Mouse (Mus musculus): ENCODE data around the gene Slc22a15.

The Slc22a15 gene

DNA sequence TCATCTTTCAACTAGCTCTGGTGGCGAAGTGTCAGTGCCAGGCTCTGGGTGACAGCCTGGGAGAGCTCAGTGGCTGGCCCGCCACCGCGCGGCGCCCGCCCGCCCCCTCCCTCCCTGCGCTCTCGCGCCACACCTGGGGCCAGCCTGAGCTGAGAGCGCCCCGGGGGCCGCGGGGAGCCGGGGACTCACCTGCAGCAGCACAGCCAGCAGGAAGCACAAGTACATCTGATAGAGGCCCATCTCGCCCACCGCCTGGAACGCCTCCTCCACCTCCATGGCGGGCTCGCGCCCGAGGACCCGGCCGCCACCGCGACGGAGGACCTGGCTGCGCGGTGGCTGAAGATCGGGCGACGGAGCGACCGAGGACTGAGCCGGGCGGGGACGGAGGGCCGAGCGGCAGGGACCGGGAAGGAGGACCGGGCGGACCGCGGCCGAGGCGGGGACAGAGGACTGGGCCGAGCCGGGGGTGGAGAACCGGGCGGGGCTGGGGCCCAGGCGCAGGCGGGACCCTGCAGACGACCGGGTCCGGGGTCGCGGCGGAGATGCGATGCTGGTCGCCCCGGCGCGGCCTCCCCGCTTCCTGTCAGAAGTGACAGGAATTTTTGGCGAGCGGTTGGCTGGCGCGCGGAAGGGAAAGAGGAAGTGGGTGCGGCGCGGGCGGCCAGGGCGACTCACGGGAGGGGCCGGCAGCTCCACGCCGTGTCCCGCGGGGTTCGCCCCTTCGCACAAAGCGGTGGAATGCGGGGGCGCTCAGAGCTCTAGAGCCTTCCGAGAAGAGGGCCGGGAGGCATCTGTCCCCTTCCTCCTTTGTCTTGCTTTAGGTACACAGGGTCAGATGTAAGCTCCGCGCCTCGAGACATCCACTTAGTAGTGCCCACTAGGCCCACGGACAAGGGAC is at the start of gene Slc22a15:
Gene Slc22a15, minus strand, starts transcription at position 611 of the 898 bp plus-strand sequence.
- DNase-seq (ENCODE audit: low spot score) = peak; percentile 62

- no peak for DNase-seq (ENCODE audit: low spot score)
These were observed 42.7 kb upstream of the Slc22a15 start for GRCm38 (mm10) chr3:101966825-101967558.

DNA sequence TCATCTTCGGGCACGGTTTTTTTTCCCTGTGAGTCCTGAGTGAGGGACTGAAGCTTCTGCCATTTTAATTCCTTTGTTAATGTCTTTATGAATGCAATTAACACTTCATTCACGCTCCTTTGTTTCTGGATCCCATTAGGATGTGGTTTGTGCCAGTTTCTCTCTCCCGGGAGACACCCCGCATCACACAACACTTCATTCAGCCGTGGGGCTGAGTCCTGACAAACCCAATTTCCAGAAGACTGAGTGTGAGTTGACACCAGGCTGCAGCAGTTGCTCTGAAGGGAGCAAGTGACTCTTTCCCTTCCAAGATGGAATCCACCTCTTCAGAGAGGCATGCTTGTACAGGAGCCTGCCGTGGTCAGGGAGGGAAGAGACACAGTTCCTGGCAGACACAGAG is 40.1 kb upstream of the Slc22a15 start:
- no peak for DNase-seq (ENCODE audit: low spot score)

DNA sequence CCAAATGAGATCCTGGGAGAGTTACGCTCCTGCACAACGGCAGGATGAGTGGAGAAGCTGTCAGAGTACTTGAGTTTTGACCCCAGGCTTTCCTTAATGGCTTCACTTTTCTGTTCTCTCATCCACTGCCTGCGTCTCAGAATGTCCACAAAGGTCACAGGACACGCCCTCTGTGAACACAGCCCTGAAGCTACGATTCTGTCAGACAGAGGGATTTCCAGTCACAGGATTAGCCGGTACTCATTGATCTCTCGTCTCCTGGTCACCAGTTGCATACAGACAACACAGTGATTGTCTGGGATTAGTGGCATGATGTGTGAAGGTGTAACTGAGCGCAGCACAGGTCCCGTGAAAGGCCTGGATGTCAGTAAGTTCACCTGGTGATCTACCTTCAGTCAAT is 39.2 kb upstream of the Slc22a15 start:
- no peak for DNase-seq (ENCODE audit: low spot score)

DNA sequence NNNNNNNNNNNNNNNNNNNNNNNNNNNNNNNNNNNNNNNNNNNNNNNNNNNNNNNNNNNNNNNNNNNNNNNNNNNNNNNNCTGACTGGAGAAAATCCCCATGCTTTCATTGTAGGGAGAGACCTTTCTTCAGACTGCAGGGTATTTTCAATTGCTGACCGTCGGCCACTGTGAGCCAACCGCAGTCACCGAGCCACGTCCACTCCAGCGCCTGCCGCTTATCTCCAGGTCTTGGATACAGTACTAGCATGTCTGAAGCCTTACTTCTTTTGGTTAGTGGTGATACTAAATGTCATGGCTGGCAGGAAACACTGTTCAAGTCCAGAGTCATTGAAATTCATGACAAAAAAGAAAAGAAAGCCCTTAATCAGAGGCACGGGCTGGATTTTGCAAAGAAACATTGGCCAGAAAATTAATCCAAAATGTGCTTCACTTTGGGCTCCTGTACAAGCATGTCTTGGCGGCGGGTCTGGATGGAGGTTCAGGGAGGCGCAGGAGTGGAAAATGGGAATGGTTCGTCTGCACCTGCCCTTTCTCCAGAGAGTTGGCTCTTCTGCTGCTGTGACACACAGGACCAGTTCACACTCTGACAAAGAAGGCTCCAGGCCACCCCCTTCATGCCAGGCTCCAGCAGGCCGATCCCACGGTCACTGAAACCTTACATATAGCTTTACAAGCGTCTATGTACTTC is 37.0 kb upstream of the Slc22a15 start:
- DNase-seq (ENCODE audit: low spot score) = no peak

DNA sequence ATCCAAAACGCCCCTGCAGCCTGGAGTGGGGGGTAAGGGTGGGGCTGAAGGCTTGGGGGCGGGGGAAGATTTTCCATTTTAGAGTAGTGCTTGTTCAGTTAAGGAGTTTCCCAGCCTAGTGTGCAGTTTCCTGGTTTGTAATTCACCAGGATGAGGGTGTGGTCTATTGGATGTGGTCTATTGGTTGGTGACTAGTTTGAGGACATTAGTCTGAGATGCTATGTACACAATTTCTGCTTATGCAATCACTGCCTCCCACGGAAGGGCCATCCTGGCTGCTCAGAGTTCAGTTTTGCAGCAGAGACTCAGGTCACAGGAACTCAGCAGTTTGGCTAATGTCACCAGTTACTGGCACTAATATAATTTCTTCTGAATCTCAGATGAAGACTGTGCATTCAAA is 33.8 kb upstream of the Slc22a15 start:
- DNase-seq (ENCODE audit: low spot score) = no peak

GRCm38 (mm10) chr3:101953506-101953905 is 29.3 kb upstream of the Slc22a15 start:
- no peak for DNase-seq (ENCODE audit: low spot score)

DNA sequence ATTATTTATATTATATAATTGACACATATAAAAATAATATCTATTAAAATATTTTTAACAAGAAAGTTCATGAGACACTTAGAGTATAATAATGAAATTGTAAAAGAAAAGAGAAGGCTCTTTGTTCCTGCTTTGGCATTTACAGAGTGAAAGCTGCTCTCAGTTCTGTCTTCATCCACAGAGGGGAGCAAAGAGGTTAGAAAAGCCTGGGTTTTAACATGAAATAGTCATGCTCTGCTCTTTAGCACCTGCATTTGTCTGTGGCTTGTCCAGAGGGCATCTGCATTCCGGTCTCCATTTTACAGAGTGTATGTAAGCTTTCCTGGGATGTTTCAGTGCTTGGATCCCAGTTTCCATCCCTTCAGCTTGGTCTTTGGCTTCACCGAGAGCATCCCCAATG is 28.3 kb upstream of the Slc22a15 start:
- no peak for DNase-seq (ENCODE audit: low spot score)

DNA sequence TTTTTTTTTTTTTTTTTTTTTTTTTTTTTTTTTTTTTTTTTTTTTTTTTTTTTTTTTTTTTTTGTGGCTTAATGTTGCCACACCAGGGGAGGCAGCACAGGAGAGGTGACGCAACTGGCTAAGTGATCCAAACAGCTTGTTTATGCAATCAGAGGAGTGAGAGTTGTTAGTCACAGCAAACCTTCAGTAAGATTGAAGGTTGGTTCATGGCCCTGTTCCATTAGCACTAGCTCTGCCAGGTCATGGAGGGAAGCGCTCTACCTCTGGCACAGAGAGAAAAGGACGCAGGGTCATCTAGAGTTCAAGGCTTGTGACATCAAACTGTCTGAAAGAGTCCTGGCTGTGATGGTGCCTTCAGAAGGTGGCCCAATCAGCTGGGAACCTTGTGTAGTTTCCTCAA is 24.3 kb upstream of the Slc22a15 start:
- peak; percentile 28 for DNase-seq (ENCODE audit: low spot score)

DNA sequence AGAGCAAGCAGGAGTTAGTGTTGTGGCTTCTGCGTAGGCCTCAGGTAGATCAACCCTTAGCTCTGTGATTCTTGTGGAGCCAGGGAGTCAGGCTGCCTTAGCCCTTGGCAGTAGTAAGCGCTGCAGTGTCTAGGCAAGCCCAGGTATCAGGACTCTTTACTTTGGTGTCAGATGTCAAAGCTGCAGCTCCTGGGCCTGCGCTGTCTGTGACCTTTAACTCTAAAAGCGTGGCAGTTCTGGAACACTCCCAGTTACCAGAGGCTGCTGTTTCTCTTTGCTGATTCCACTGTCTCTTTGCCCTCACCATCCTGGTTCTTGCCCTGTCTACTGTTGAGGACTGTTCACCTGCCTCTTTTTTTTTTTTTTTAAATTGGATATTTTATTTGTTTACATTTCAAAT is 23.0 kb upstream of the Slc22a15 start:
- DNase-seq (ENCODE audit: low spot score) = no peak

- no peak for DNase-seq (ENCODE audit: low spot score)
These were observed 21.0 kb upstream of the Slc22a15 start for GRCm38 (mm10) chr3:101945257-101945656.

- DNase-seq (ENCODE audit: low spot score) = no peak
These were observed 16.2 kb upstream of the Slc22a15 start for GRCm38 (mm10) chr3:101940418-101940817.

- DNase-seq (ENCODE audit: low spot score) = no peak
These were observed 15.6 kb upstream of the Slc22a15 start for GRCm38 (mm10) chr3:101939865-101940264.

GRCm38 (mm10) chr3:101939152-101939551 is 14.9 kb upstream of the Slc22a15 start:
- DNase-seq (ENCODE audit: low spot score) = no peak

GRCm38 (mm10) chr3:101936369-101936768 is 12.1 kb upstream of the Slc22a15 start:
- no peak for DNase-seq (ENCODE audit: low spot score)

DNA sequence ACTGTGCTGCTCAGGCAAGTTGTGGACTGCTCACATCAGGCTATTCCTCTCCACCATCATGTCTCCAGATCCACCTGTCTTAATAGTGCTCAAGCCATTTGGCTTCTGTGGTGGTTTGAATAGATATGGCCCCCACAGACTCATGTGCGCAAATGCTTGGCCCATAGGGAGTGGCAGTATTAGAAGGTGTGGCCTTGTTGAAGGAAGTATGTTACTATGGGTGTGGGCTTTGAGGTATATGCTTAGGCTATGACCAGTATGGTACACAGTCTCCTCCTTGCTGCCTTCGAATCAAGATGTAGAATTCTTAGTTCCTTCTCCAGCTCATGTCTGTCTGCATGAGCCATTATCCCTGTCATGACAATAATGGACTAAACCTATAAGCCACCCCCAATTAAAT is 9.6 kb upstream of the Slc22a15 start:
- no peak for DNase-seq (ENCODE audit: low spot score)

DNA sequence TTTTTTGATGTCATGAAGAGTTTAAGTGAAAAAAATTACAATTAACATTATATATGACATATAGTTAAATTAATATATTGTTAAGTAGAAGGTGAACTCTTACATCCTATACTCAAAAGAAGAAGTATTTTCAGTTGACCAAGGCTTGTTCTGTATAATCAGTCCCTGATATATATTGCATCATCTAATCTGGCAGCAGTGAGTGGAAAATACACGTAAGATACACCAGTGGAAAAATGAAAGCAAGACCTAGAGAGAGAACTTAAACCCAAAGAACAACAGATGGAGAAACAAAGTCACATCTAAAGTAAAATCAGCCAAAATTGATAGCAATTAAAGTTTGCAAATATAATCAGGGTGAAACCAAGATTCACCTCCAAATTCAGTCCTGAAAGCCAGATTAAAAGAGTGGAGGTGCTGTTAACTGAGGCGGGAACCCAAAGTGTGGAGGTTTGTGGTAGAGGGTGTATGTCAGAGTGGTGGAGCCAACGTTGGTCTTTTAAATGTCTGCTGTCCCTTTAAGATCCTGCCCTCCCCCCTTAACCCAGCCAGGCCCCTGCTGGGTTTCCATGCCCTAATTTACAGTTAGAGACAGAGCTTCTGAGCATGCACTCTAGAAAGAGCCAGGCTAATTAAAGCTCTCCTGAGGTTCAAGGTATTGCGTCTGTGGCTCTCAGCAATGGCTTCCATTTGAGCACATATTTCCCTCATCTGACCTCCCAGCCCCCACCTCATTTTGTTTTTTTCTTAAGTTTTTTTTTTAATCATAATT is 5.0 kb upstream of the Slc22a15 start:
- DNase-seq (ENCODE audit: low spot score) = no peak

- no peak for DNase-seq (ENCODE audit: low spot score)
These were observed 2.4 kb upstream of the Slc22a15 start for GRCm38 (mm10) chr3:101926636-101927035.

DNA sequence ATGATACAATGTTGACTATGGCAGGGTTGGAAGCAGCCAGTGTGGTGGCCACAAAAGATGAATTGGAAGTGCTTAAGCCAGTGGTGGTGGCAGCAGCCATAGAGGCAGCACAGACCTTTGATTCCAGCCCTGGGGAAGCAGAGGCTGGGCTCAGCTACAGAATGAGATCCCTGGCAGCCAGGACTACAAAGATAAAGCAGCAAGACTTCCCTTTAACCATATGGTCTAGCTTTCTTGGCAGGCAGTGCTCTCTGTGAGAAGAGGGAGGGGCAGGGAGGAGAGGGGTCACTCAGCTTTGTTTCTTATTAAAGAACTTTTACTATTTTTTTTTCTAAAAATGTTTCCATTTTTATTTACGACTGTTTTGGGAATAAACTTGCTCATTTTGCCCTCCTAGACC is 1.4 kb upstream of the Slc22a15 start:
- DNase-seq (ENCODE audit: low spot score) = no peak

DNA sequence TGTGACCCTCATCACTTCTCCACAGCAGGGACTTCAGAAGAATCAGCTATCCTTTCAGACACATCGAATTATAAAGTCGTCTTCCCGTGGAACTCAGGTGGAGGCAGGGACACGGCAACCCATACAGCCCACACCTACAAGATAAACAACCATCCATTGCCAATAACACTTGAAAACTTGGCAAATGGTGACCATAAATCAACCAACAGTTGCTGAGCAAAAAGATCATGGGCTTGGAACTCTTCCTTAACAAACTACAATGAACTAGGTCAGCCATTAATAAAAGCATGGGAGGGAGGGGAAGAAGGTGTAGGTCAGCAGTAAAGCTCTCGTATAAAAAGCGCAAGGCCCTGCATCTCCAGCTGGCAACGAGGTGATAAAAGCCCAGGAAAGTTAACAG is 1.9 kb downstream of the Slc22a15 start:
- no peak for DNase-seq (ENCODE audit: low spot score)

DNA sequence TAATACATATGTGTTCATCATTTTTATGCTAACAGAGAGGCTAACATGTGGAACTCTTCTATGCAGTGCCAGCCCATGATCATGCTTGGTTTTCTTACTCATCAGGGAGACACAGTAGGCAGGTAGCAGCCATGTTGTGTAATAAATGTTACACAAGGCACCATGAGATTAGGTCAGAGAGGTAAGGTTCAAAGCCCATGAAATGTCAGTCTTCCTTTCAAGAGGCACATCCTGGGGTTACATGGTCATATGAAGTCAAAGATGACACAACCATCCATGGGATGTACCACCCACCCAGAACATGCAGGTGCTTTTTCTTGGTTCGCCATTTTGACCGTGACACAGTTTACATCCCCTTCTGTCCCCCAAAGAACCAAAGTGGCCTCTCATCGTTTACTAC is 5.7 kb downstream of the Slc22a15 start:
- no peak for DNase-seq (ENCODE audit: low spot score)

DNA sequence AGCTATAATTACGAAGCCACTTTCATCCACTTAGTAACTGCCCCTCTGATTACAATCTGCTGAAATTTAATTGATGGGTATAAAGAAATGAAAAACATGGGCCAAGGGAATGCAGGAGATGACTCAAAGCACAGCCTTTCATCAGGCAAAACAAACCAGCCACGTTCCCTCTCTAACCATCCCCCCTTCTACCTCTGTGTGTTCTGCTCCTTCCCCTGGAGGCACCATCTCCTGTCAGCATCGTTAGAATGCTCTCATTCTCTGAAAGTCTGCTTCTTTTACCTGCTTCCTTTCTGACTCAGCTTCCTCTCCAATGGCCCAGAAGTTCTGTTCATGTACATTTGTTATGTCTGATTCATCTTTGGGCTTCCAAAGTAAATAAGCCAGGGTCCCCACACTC is 6.6 kb downstream of the Slc22a15 start:
- DNase-seq (ENCODE audit: low spot score) = no peak

All from ovary, postnatal 36 days (tissue).